Mouse (Mus musculus): ENCODE measurements around the gene Sema4a. TPM values are rescaled to one million over a fixed set of nuclear protein-coding genes. Genes with fewer than 3 reads are reported as not detected.
A peak's percentile ranks its signal among the peaks of the same experiment; 100 is the strongest.

Sema4a gene
- polyA plus RNA-seq, 1 experiment from 2014 or later, result 12.2 TPM

DNA sequence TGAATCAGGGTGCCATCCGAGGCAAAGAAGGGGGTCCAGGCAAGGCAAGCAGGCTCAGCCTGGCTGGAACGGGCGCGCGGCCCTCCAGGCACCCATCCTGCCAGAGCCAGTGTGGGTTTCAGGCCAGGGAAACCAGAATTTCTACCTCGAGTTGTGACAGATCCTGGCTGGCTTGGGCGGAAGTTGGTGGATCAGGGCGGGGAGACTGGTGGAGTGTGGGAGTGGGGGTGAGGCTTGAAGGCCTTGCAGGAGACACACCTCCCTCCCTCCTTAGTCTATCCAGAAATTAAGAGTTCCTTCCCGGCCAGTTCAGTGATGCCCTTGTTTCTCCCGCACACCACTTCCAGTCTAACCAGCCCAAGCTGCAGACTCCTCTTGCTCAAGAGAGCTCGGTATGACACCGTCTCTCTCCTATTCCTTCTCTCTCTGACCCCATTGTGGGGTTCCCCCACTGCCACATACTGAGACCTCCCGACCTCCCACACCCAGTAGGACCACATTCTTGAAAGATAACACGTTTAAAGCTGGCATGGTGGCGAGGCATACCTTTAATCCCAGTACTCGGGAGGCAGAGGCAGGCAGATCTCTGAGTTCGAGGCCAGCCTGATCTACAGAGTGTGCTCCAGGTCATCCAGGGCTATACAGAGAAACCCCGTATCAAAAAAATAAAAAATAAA is 5.3 kb downstream of the Sema4a start:
- no peak overlapping the region for H3K4me2 ChIP-seq (ENCODE audit: low read length)
- WGBS, result 81% methylated on average over 18 of the region's 18 CpGs
- ATAC-seq, result no peak
- no peak overlapping the region for H3K27ac ChIP-seq (ENCODE audit: low read depth, low read length)
- DNase-seq (ENCODE audit: low spot score), result no peak
- no peaks in the 10 kb centered on the region for H3K9me3 ChIP-seq (replicated peaks; ENCODE audit: control insufficient read depth, low read length)
- peaks cover 4% of the 10 kb centered on the region; the same call in 1 of the 2 replicates for H3K4me1 ChIP-seq (ENCODE audit: control insufficient read depth, insufficient read depth, low read length)
- no peak overlapping the region for H3K4me3 ChIP-seq (ENCODE audit: low read depth, low read length)
- no peak overlapping the region for H3K9ac ChIP-seq (ENCODE audit: low read length)
- peaks cover 10% of the 10 kb centered on the region for H3K36me3 ChIP-seq (ENCODE audit: control insufficient read depth, insufficient read depth, low read length)
- H3K27me3 ChIP-seq (replicated peaks; ENCODE audit: control insufficient read depth, insufficient read depth, low read length), result no peaks in the 10 kb centered on the region

DNA sequence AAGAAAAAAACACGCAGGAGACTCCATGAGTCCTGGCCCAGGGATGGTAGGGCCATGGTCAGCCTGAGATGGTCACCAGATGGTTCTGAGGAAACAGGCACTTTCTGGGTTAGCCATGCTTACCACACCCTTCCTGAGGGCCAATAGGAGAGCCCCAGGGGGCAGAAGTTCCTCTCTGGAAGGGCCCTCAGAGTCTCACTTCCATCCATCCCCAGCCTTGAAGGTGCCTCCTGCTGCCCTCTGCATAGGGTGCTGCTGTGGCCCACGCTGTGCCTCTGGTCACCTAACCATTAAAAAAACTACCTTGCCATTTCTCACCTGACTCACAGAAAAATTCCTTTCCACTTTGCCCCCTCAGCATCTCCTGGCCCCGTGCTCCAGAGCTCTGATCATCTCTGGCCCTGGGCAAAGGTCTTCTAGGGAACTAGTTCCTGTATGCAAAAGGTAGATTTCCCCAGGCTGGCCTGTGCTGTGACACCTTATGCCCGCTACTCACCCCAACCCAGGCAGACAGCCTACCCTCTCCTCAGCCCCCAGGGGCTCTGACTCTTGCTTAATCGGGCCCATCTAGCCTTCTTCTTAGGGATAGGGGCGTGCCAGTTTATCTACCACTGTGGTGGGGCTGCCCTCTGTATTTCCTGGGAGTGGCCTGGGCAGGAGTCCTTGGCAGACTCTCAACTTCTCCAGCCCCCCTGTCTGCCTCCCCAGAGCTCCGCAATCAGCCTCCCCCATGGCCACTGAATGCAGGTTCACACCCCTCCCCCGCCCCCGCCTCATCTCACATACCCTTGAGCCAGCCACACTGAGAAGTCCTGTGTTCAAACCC is 6.0 kb downstream of the Sema4a start:
- ATAC-seq (no peak), DNase-seq (ENCODE audit: low spot score) (no peak)
- H3K9ac ChIP-seq (ENCODE audit: low read length), result no peak overlapping the region
- peaks cover 10% of the 10 kb centered on the region for H3K36me3 ChIP-seq (ENCODE audit: control insufficient read depth, insufficient read depth, low read length)
- peaks cover 7% of the 10 kb centered on the region; the same call in 1 of the 2 replicates for H3K4me1 ChIP-seq (ENCODE audit: control insufficient read depth, insufficient read depth, low read length)
- H3K4me3 ChIP-seq (ENCODE audit: low read depth, low read length), result no peak overlapping the region
- H3K4me2 ChIP-seq (ENCODE audit: low read length), result no peak overlapping the region
- H3K27me3 ChIP-seq (replicated peaks; ENCODE audit: control insufficient read depth, insufficient read depth, low read length), result no peaks in the 10 kb centered on the region
- H3K27ac ChIP-seq (ENCODE audit: low read depth, low read length), result no peak overlapping the region
- 65% methylated on average over 9 of the region's 9 CpGs for WGBS
- H3K9me3 ChIP-seq (replicated peaks; ENCODE audit: control insufficient read depth, low read length), result no peaks in the 10 kb centered on the region

DNA sequence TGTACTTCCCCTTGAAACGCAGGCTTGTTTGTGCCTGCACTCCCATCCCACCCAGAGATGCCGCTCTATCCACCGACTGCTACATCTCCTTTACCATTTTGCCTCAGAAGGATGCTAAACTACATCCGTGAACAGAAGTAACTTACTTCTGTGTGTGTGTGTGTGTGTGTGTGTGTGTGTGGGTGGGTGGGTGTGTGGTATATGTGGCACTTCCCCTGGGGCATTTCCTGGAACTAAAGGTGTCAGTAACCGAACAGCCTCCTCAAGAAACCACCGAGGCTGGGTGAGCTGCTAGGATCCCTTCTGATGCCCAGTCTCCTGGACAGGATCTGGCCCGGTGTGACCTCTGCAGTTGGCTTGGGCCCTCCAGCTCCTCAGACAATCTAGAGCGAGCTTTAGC is 7.0 kb downstream of the Sema4a start:
- 81% methylated on average over 8 of the region's 8 CpGs for WGBS
- H3K4me1 ChIP-seq (ENCODE audit: control insufficient read depth, insufficient read depth, low read length), result peaks cover 9% of the 10 kb centered on the region; the same call in 1 of the 2 replicates
- H3K4me2 ChIP-seq (ENCODE audit: low read length), result no peak overlapping the region
- no peaks in the 10 kb centered on the region for H3K9me3 ChIP-seq (replicated peaks; ENCODE audit: control insufficient read depth, low read length)
- no peak for DNase-seq (ENCODE audit: low spot score)
- no peak overlapping the region for H3K27ac ChIP-seq (ENCODE audit: low read depth, low read length)
- ATAC-seq, result no peak
- H3K36me3 ChIP-seq (ENCODE audit: control insufficient read depth, insufficient read depth, low read length), result peaks cover 14% of the 10 kb centered on the region
- no peak overlapping the region for H3K9ac ChIP-seq (ENCODE audit: low read length)
- no peak overlapping the region for H3K4me3 ChIP-seq (ENCODE audit: low read depth, low read length)
- no peaks in the 10 kb centered on the region for H3K27me3 ChIP-seq (replicated peaks; ENCODE audit: control insufficient read depth, insufficient read depth, low read length)

DNA sequence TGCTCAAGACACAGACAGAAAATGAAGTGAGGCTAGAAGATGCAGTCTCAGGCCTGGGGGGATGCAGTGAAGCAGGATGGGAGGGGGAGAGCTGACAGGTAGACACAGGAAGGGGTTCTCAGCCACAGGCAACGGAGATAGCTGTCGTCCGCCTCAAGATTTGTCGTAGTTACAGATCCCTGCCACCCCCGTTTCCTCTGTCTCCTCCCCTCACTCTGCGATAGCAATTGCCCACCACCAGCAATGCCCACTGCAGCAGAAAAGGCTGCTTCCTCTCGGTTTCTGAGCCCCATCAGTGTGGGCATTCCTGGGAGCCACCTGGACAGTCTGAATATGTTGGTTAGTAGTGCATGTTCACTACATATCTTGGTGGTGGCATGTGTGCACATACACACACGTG is 7.6 kb downstream of the Sema4a start:
- no peak for DNase-seq (ENCODE audit: low spot score)
- ATAC-seq, result no peak
- Histone ChIP-seq H3K4me1 (ENCODE audit: control insufficient read depth, insufficient read depth, low read length) (peaks cover 9% of the 10 kb centered on the region; the same call in 1 of the 2 replicates), H3K27me3 (replicated peaks; ENCODE audit: control insufficient read depth, insufficient read depth, low read length) (no peaks in the 10 kb centered on the region), H3K9ac (ENCODE audit: low read length) (no peak overlapping the region), H3K4me2 (ENCODE audit: low read length) (no peak overlapping the region), H3K36me3 (ENCODE audit: control insufficient read depth, insufficient read depth, low read length) (peaks cover 19% of the 10 kb centered on the region), H3K9me3 (replicated peaks; ENCODE audit: control insufficient read depth, low read length) (no peaks in the 10 kb centered on the region), H3K4me3 (ENCODE audit: low read depth, low read length) (no peak overlapping the region), H3K27ac (ENCODE audit: low read depth, low read length) (no peak overlapping the region)
- WGBS, result 61% methylated on average over 8 of the region's 8 CpGs

DNA sequence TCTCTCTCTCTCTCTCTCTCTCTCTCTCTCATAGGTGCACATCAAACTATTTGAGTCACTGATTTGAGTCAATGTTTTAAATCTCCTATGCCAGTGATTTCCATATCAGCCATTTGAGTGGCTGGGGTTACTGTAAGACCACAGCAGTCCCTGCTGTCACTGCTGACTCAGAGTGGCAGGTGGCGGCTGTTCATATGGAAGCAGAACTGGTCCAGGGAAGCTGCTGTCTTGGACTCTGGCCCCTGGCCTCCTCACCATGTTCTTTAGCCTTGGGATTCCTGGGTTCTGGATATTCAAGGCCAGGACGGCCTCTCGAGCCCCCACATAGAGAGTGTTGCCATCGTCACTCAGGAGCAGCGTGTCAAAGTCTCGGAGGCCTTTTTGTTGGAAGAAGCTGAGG is 8.3 kb downstream of the Sema4a start:
- ATAC-seq (no peak), DNase-seq (ENCODE audit: low spot score) (no peak)
- 74% methylated on average over 6 of the region's 6 CpGs for WGBS

DNA sequence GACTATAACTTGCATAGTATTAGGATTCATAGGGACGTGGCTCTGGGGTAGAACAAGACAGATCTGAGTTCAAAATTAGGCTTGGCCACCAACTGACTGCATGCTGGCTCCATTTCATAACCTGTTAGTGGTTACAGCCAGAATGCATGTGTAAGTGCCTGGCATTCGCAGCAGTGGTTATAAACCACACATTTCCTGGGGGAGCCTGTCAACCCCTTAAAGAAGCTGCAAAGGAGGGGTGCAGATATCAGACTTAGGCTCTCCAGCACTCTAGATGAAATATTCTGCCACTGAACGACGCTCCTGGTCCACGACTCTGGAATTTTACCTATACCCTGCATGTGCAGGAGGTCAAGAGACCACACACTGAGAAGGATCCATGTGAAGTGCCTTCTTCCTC is 8.7 kb downstream of the Sema4a start:
- 81% methylated on average over 5 of the region's 5 CpGs for WGBS
- H3K4me3 ChIP-seq (ENCODE audit: low read depth, low read length), result no peak overlapping the region
- ATAC-seq (no peak), DNase-seq (ENCODE audit: low spot score) (no peak)
- H3K27me3 ChIP-seq (replicated peaks; ENCODE audit: control insufficient read depth, insufficient read depth, low read length), result no peaks in the 10 kb centered on the region
- H3K9ac ChIP-seq (ENCODE audit: low read length), result no peak overlapping the region
- H3K4me2 ChIP-seq (ENCODE audit: low read length), result no peak overlapping the region
- no peak overlapping the region for H3K27ac ChIP-seq (ENCODE audit: low read depth, low read length)
- peaks cover 9% of the 10 kb centered on the region; the same call in 1 of the 2 replicates for H3K4me1 ChIP-seq (ENCODE audit: control insufficient read depth, insufficient read depth, low read length)
- H3K36me3 ChIP-seq (ENCODE audit: control insufficient read depth, insufficient read depth, low read length), result peaks cover 28% of the 10 kb centered on the region
- no peaks in the 10 kb centered on the region for H3K9me3 ChIP-seq (replicated peaks; ENCODE audit: control insufficient read depth, low read length)

More for the DNA sequence above, 8.3 kb downstream of the Sema4a start:
- H3K36me3 ChIP-seq (ENCODE audit: control insufficient read depth, insufficient read depth, low read length), result peaks cover 25% of the 10 kb centered on the region
- H3K4me1 ChIP-seq (ENCODE audit: control insufficient read depth, insufficient read depth, low read length), result peaks cover 9% of the 10 kb centered on the region; the same call in 1 of the 2 replicates
- H3K27ac ChIP-seq (ENCODE audit: low read depth, low read length), result no peak overlapping the region
- no peaks in the 10 kb centered on the region for H3K9me3 ChIP-seq (replicated peaks; ENCODE audit: control insufficient read depth, low read length)
- no peaks in the 10 kb centered on the region for H3K27me3 ChIP-seq (replicated peaks; ENCODE audit: control insufficient read depth, insufficient read depth, low read length)
- H3K4me2 ChIP-seq (ENCODE audit: low read length), result no peak overlapping the region
- no peak overlapping the region for H3K9ac ChIP-seq (ENCODE audit: low read length)
- no peak overlapping the region for H3K4me3 ChIP-seq (ENCODE audit: low read depth, low read length)

DNA sequence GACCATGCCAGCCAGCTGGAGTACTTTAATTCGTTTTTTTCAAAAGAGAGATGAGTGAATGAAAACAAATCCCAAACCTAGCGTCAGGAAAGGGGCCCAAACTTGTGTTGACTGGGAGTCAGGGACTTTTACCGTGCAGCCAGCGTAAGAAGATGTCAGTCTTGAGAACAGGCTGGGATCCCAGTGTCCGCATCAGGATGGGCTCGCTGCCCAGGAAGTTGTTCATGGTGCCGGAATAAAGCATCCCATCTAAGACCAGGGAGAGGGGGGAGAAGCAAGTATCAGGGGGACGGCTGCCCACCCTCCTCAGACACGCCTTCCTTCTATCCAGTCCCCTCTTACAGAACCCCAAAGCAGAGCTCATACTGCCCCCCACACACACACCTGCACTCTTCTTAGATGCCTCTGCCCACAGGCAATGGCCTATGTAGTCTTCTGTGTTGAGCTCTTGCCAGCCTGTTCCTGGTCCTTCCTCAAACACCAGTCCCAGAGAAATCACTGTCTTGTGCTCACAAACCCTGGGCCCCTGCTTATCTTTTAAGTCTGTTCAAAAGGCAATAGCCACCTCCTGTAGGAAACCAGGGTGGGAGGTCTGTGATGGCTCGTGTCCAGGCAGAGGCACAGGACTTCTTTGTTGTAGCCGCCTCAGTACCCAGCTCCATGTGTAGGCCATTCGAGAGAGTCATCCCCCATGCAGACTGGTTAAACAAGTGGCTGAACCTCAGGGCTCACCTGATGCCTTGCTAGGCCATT is 10.4 kb downstream of the Sema4a start:
- Histone ChIP-seq H3K27ac (ENCODE audit: low read depth, low read length) (no peak overlapping the region), H3K4me3 (ENCODE audit: low read depth, low read length) (no peak overlapping the region), H3K27me3 (replicated peaks; ENCODE audit: control insufficient read depth, insufficient read depth, low read length) (no peaks in the 10 kb centered on the region), H3K9me3 (replicated peaks; ENCODE audit: control insufficient read depth, low read length) (no peaks in the 10 kb centered on the region), H3K4me2 (ENCODE audit: low read length) (no peak overlapping the region), H3K36me3 (ENCODE audit: control insufficient read depth, insufficient read depth, low read length) (peaks cover 33% of the 10 kb centered on the region), H3K4me1 (ENCODE audit: control insufficient read depth, insufficient read depth, low read length) (0 out of 2 replicates have a peak, but pooled peaks cover 5% of the 10 kb centered on the region), H3K9ac (ENCODE audit: low read length) (no peak overlapping the region; the same call in 1 of the 2 replicates)
- WGBS, result 72% methylated on average over 12 of the region's 12 CpGs
- DNase-seq (ENCODE audit: low spot score) (no peak), ATAC-seq (no peak)

DNA sequence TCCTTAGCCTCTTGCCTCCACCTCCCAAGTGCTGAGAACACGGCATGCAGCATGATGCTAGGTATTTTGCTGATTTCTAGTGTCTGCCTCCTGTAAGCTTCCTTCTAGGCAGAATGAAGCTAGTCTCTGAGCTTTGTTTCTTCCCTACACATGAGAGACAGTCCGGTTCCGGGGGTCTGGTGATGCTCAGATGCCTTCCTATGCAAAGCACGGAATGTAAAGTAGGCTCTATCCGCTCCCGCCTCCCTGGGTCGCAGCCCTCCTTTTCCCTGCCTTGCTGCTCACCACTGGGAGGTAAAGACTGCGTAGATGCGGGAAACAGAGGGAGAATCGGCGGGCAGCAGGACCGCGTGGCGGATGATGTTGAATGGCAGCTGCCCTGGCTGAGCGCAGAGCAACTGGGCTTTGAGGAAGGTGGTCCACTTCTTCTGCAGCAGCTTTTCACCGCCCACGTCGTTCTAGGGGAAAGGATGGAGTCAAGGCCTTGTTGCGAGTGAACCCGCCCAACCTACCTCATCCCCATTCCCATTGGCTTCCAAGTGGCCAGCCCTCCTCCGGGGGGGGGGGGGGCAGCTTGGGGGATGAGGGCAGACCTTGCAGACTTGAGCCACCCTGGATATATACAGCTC is 11.5 kb downstream of the Sema4a start:
- 0 out of 2 replicates have a peak, but pooled peaks cover 5% of the 10 kb centered on the region for H3K4me1 ChIP-seq (ENCODE audit: control insufficient read depth, insufficient read depth, low read length)
- H3K4me2 ChIP-seq (ENCODE audit: low read length), result peak overlapping the region; percentile 33
- ATAC-seq, result peak; percentile 65
- no peak overlapping the region for H3K27ac ChIP-seq (ENCODE audit: low read depth, low read length)
- 0 out of 2 replicates have a peak overlapping the region, but pooled peaks have one; percentile 1 for H3K4me3 ChIP-seq (ENCODE audit: low read depth, low read length)
- no peaks in the 10 kb centered on the region for H3K9me3 ChIP-seq (replicated peaks; ENCODE audit: control insufficient read depth, low read length)
- H3K36me3 ChIP-seq (ENCODE audit: control insufficient read depth, insufficient read depth, low read length), result peaks cover 37% of the 10 kb centered on the region
- no peaks in the 10 kb centered on the region for H3K27me3 ChIP-seq (replicated peaks; ENCODE audit: control insufficient read depth, insufficient read depth, low read length)
- peak; percentile 40 for DNase-seq (ENCODE audit: low spot score)
- 5% methylated on average over 21 of the region's 21 CpGs for WGBS
- peak overlapping the region; percentile 38; the same call in 1 of the 2 replicates for H3K9ac ChIP-seq (ENCODE audit: low read length)
